In the genomic region with DNA sequence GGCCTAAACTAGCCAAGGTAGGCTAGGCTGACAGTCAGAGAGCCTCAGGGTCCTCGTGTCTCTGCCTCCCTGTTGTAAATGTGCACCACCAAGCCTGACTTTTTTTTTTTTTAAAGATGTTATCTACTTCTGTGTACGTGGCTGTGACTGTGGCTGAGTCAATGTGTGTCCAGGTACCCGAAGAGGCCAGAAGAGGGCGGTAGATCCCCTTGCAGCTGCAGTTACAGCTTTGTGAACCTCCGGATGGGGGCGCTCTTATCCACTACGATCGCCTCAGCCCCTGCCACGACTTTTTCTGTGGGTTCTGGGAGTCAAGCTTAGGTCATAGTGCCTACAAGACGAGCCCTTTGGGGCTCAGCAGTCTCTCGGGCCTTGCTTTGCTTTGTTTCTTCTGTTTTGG, we compare ENCODE assay signal across 9 mouse cellular contexts. TPM values are rescaled to one million over a fixed set of nuclear protein-coding genes. Genes with fewer than 3 reads are reported as not detected.
DNase-seq lines count a peak whose midpoint lies in the region; ATAC-seq and TF ChIP-seq lines count a peak whose summit lies in the region.
"Had no signal": no experiment of that assay in that cellular context is flagged by ENCODE, and none has a peak within 500 bp of the region (broad histone marks: within the 10 kb centered on the region; RNA-seq: fewer than 3 reads in every experiment).

No protein-coding gene starts in this region.

- no peak overlapping the region for H3K27ac ChIP-seq in hindbrain, embryonic 11.5 days (ENCODE audit: low read depth, low read length)
- H3K27ac ChIP-seq in hindbrain, embryonic 12.5 days, result no peak overlapping the region
- H3K27ac ChIP-seq in liver, embryonic 14.5 days, result no peak overlapping the region
- no peak overlapping the region for H3K27ac ChIP-seq in forebrain, embryonic 16.5 days (ENCODE audit: low read length)
- H3K27ac ChIP-seq: limb, embryonic 15.5 days had no signal

- H3K9me3 ChIP-seq in hindbrain, embryonic 11.5 days (ENCODE audit: control insufficient read depth, low read length), result no peaks in the 10 kb centered on the region
- peaks cover 14% of the 10 kb centered on the region for H3K9me3 ChIP-seq in hindbrain, embryonic 12.5 days (replicated peaks)
- H3K9me3 ChIP-seq in liver, embryonic 14.5 days (ENCODE audit: control insufficient read depth, low read length), result no peaks in the 10 kb centered on the region
- H3K9me3 ChIP-seq in forebrain, embryonic 16.5 days (ENCODE audit: control insufficient read depth, low read length), result 0 out of 2 replicates have a peak, but pooled peaks cover 2% of the 10 kb centered on the region
- H3K9me3 ChIP-seq: limb, embryonic 15.5 days had no signal

- TF ChIP-seq EP300 in liver, embryonic 14.5 days (IDR thresholded peaks at IDR 0.05; ENCODE audit: low read depth), result no peak

- TF ChIP-seq CTCF in liver, embryonic 14.5 days (IDR thresholded peaks at IDR 0.05; ENCODE audit: low read depth), result peak; percentile 87

- H3K4me1 ChIP-seq in hindbrain, embryonic 11.5 days (replicated peaks; ENCODE audit: control insufficient read depth, insufficient read depth, low read length), result no peaks in the 10 kb centered on the region
- H3K4me1 ChIP-seq in hindbrain, embryonic 12.5 days, result no peaks in the 10 kb centered on the region
- no peaks in the 10 kb centered on the region for H3K4me1 ChIP-seq in liver, embryonic 14.5 days (replicated peaks; ENCODE audit: control insufficient read depth in 2 of 2, insufficient read depth in 2 of 2, low read length in 1 of 2)
- no peaks in the 10 kb centered on the region for H3K4me1 ChIP-seq in forebrain, embryonic 16.5 days (replicated peaks; ENCODE audit: control insufficient read depth, insufficient read depth, low read length)
- H3K4me1 ChIP-seq: limb, embryonic 15.5 days had no signal

- no peak for ATAC-seq in hindbrain, embryonic 11.5 days (ENCODE audit: low FRiP score)
- ATAC-seq in hindbrain, embryonic 12.5 days (ENCODE audit: low FRiP score), result no peak
- no peak for ATAC-seq in liver, embryonic 14.5 days (ENCODE audit: insufficient read depth)
- ATAC-seq in forebrain, embryonic 16.5 days, result no peak

- no peak overlapping the region for H3K9ac ChIP-seq in hindbrain, embryonic 11.5 days (ENCODE audit: low read depth, low read length)
- no peak overlapping the region for H3K9ac ChIP-seq in hindbrain, embryonic 12.5 days
- H3K9ac ChIP-seq in liver, embryonic 14.5 days (replicated peaks), result no peak overlapping the region
- no peak overlapping the region for H3K9ac ChIP-seq in forebrain, embryonic 16.5 days (replicated peaks; ENCODE audit: low read depth, low read length)
- H3K9ac ChIP-seq: limb, embryonic 15.5 days had no signal

- DNase-seq in hindbrain, embryonic 11.5 days (ENCODE audit: low spot score), result peak; percentile 34
- DNase-seq in B cell, adult 2 months, result peak; percentile 86 to 89
- DNase-seq in R1 (ENCODE audit: low read depth, low spot score), result peak; percentile 81
- DNase-seq in gastrocnemius, postnatal 4 days (ENCODE audit: low spot score in 2 of 2), result peak; percentile 24 to 59
- peak in 2 of 3 experiments; percentile 17 to 26 for DNase-seq in liver, embryonic 14.5 days (ENCODE audit: low read depth in 3 of 3, low spot score in 3 of 3)
- peak; percentile 44 to 85 for DNase-seq in spleen, postnatal 10 days (ENCODE audit: low spot score in 2 of 2)

- H3K4me2 ChIP-seq in hindbrain, embryonic 11.5 days (replicated peaks; ENCODE audit: low read depth, low read length), result no peak overlapping the region
- H3K4me2 ChIP-seq in hindbrain, embryonic 12.5 days (replicated peaks), result no peak overlapping the region
- no peak overlapping the region for H3K4me2 ChIP-seq in liver, embryonic 14.5 days (ENCODE audit: low read depth)
- H3K4me2 ChIP-seq in forebrain, embryonic 16.5 days (ENCODE audit: low read length), result no peak overlapping the region
- H3K4me2 ChIP-seq: limb, embryonic 15.5 days had no signal

- no peaks in the 10 kb centered on the region for H3K36me3 ChIP-seq in hindbrain, embryonic 11.5 days (ENCODE audit: control insufficient read depth, insufficient read depth, low read length)
- H3K36me3 ChIP-seq in hindbrain, embryonic 12.5 days, result no peaks in the 10 kb centered on the region
- H3K36me3 ChIP-seq in liver, embryonic 14.5 days (replicated peaks; ENCODE audit: control insufficient read depth, insufficient read depth, low read depth), result no peaks in the 10 kb centered on the region
- H3K36me3 ChIP-seq in forebrain, embryonic 16.5 days (ENCODE audit: control insufficient read depth, insufficient read depth), result no peaks in the 10 kb centered on the region
- H3K36me3 ChIP-seq: limb, embryonic 15.5 days had no signal

- WGBS in hindbrain, embryonic 11.5 days, result 34% methylated on average over 11 of the region's 11 CpGs
- WGBS in hindbrain, embryonic 12.5 days, result 29% methylated on average over 11 of the region's 11 CpGs
- 11% methylated on average over 11 of the region's 11 CpGs for WGBS in liver, embryonic 14.5 days (ENCODE audit: insufficient replicate concordance)
- WGBS in forebrain, embryonic 16.5 days, result 35% methylated on average over 11 of the region's 11 CpGs

- no peak overlapping the region for H3K4me3 ChIP-seq in hindbrain, embryonic 11.5 days (ENCODE audit: low read depth, low read length)
- no peak overlapping the region for H3K4me3 ChIP-seq in hindbrain, embryonic 12.5 days
- H3K4me3 ChIP-seq in liver, embryonic 14.5 days (ENCODE audit: insufficient read depth in 1 of 2, low read depth in 2 of 2, low read length in 2 of 2), result no peak overlapping the region
- H3K4me3 ChIP-seq in forebrain, embryonic 16.5 days (replicated peaks; ENCODE audit: low read length), result no peak overlapping the region
- H3K4me3 ChIP-seq: limb, embryonic 15.5 days had no signal

- H3K27me3 ChIP-seq in hindbrain, embryonic 11.5 days (ENCODE audit: control insufficient read depth, insufficient read depth, low read length), result no peaks in the 10 kb centered on the region
- H3K27me3 ChIP-seq in hindbrain, embryonic 12.5 days, result no peaks in the 10 kb centered on the region
- no peaks in the 10 kb centered on the region for H3K27me3 ChIP-seq in liver, embryonic 14.5 days (ENCODE audit: control insufficient read depth, insufficient read depth, low read length)
- H3K27me3 ChIP-seq in forebrain, embryonic 16.5 days (replicated peaks; ENCODE audit: control insufficient read depth, insufficient read depth, low read length), result no peaks in the 10 kb centered on the region
- H3K27me3 ChIP-seq: limb, embryonic 15.5 days had no signal

RNA-seq across cellular contexts. Expression of a gene that starts 10.3 kb away (rescaled TPM):
- polyA plus RNA-seq in hindbrain, embryonic 11.5 days (2014; fragmentation: Nextera tagmentation; extraction: Ambion mirVana), result not detected in 2 replicates
- not detected in 2 replicates for polyA plus RNA-seq in hindbrain, embryonic 12.5 days (2016; fragmentation: Nextera tagmentation; extraction: Ambion mirVana)
- total RNA-seq in gastrocnemius, postnatal 4 days (2021), result not detected
- not detected in 2 replicates for polyA plus RNA-seq in liver, embryonic 14.5 days (2012; rRNA removed)
- polyA plus RNA-seq in liver, embryonic 14.5 days (2014; fragmentation: Nextera tagmentation; extraction: Ambion mirVana), result not detected in 2 replicates
- polyA plus RNA-seq in forebrain, embryonic 16.5 days (2015; fragmentation: Nextera tagmentation; extraction: Ambion mirVana), result not detected in 2 replicates
- polyA plus RNA-seq: limb, embryonic 15.5 days had no signal

RNA-seq across cellular contexts. Expression of a gene that starts 43.5 kb away (rescaled TPM):
- 5.5 and 7.1 TPM in 2 replicates for polyA plus RNA-seq in hindbrain, embryonic 11.5 days (2014; fragmentation: Nextera tagmentation; extraction: Ambion mirVana)
- polyA plus RNA-seq in hindbrain, embryonic 12.5 days (2016; fragmentation: Nextera tagmentation; extraction: Ambion mirVana), result 4.2 and 5.7 TPM in 2 replicates
- 10 to 100 TPM; 13.6 to 13.8 TPM for total RNA-seq in gastrocnemius, postnatal 4 days (2021)
- polyA plus RNA-seq in liver, embryonic 14.5 days (2012; rRNA removed), result 3.7 and 5.4 TPM in 2 replicates
- 7.8 and 8.4 TPM in 2 replicates for polyA plus RNA-seq in liver, embryonic 14.5 days (2014; fragmentation: Nextera tagmentation; extraction: Ambion mirVana)
- 2.6 and 3.5 TPM in 2 replicates for polyA plus RNA-seq in forebrain, embryonic 16.5 days (2015; fragmentation: Nextera tagmentation; extraction: Ambion mirVana)

RNA-seq across cellular contexts. Expression of a gene that starts 52.7 kb away (rescaled TPM):
- 0.14 TPM in 1 of 2 replicates, not detected in the other for polyA plus RNA-seq in hindbrain, embryonic 11.5 days (2014; fragmentation: Nextera tagmentation; extraction: Ambion mirVana)
- polyA plus RNA-seq in hindbrain, embryonic 12.5 days (2016; fragmentation: Nextera tagmentation; extraction: Ambion mirVana), result not detected in 2 replicates
- total RNA-seq in gastrocnemius, postnatal 4 days (2021), result under 1 TPM; 0.88 to 0.98 TPM
- polyA plus RNA-seq in liver, embryonic 14.5 days (2012; rRNA removed), result 0.06 TPM in 2 replicates
- polyA plus RNA-seq in liver, embryonic 14.5 days (2014; fragmentation: Nextera tagmentation; extraction: Ambion mirVana), result not detected in 2 replicates
- polyA plus RNA-seq in forebrain, embryonic 16.5 days (2015; fragmentation: Nextera tagmentation; extraction: Ambion mirVana), result 0.17 TPM in 1 of 2 replicates, not detected in the other

Comparison
In these comparisons a context has a peak if more than half of its experiments do, and no peak if none do; other contexts are left out.
1. DNase-seq: peak in every context shown above with its lines; median percentile 88 in B cell, adult 2 months; 81 in R1; 64 in spleen, postnatal 10 days; 42 in gastrocnemius, postnatal 4 days; 34 in hindbrain, embryonic 11.5 days; 22 in liver, embryonic 14.5 days.